Mouse (Mus musculus) neural tube, embryonic 14.5 days (tissue): ENCODE data around the gene Sv2a. TPM values are rescaled to one million over a fixed set of nuclear protein-coding genes. Genes with fewer than 3 reads are reported as not detected.
"Not testable (repeated sequence)": the region's sequence is repeated elsewhere in the genome, so short reads cannot be mapped to it uniquely, and the experiment has no call there.

Source experiments
- ATAC-seq: fragments of 200-750 bp; cut with Nextera tagmentation; 2 replicates; pipeline ENCODE4 v1.8.0; 2017; ENCODE audit warnings: low read depth, mild to moderate bottlenecking, moderate TSS enrichment, moderate library complexity
- H3K27ac ChIP-seq: fragments of 300-500 bp; sonication (generic); 2 replicates; pipeline ENCODE4 v1.5.1; 2014; ENCODE audit warnings: low read depth, mild to moderate bottlenecking, control low read depth, low read length, moderate library complexity, mixed read lengths
- H3K27me3 ChIP-seq: fragments of 300-500 bp; sonication (generic); 2 replicates; pipeline ENCODE4 v1.6.1; 2014; ENCODE audit warnings: low read length; ENCODE audit not compliant: control insufficient read depth, insufficient read depth
- H3K36me3 ChIP-seq: fragments of 300-500 bp; sonication (generic); 2 replicates; pipeline ENCODE4 v1.6.1; 2014; ENCODE audit warnings: low read length, mixed read lengths; ENCODE audit not compliant: control insufficient read depth, insufficient read depth
- H3K4me1 ChIP-seq: fragments of 300-500 bp; sonication (generic); 2 replicates; pipeline ENCODE4 v1.6.1; 2014; ENCODE audit warnings: low read length; ENCODE audit not compliant: control insufficient read depth, insufficient read depth
- H3K4me2 ChIP-seq: fragments of 300-500 bp; sonication (generic); 2 replicates; pipeline ENCODE4 v1.6.1; 2014; ENCODE audit warnings: mild to moderate bottlenecking, low read depth, low read length, control low read depth
- H3K4me3 ChIP-seq: fragments of 300-500 bp; sonication (generic); 2 replicates; pipeline ENCODE4 v1.5.1; 2014; ENCODE audit warnings: low read depth, low read length, control low read depth, mixed read lengths
- H3K9ac ChIP-seq: fragments of 300-500 bp; sonication (generic); replicated peaks from 2 replicates; pipeline ENCODE4 v1.6.1; 2014; ENCODE audit warnings: low read depth, mild to moderate bottlenecking, control low read depth, low read length, mixed read lengths
- H3K9me3 ChIP-seq: fragments of 300-500 bp; sonication (generic); 2 replicates; pipeline ENCODE4 v1.6.1; 2016; ENCODE audit warnings: low read length; ENCODE audit not compliant: control insufficient read depth
- WGBS: fragments of 180-500 bp; shearing (Covaris S2); extraction: QIAGEN DNeasy Blood & Tissue Kit; methylation state at CpG from one replicate; pipeline ENCODE4 v1.1.7; 2014; 5-methylcytosine and 5-hydroxymethylcytosine counted together
- polyA plus RNA-seq: library from polyadenylated mRNA; unstranded; fragments of >200 nt; fragmentation: Nextera tagmentation; extraction: Ambion mirVana; gene quantifications from 2 replicates; pipeline ENCODE4 v1.2.1, GENCODE M21; 2014

The Sv2a gene
- polyA plus RNA-seq, 1 experiment from 2014 or later, result 91.7 TPM

DNA sequence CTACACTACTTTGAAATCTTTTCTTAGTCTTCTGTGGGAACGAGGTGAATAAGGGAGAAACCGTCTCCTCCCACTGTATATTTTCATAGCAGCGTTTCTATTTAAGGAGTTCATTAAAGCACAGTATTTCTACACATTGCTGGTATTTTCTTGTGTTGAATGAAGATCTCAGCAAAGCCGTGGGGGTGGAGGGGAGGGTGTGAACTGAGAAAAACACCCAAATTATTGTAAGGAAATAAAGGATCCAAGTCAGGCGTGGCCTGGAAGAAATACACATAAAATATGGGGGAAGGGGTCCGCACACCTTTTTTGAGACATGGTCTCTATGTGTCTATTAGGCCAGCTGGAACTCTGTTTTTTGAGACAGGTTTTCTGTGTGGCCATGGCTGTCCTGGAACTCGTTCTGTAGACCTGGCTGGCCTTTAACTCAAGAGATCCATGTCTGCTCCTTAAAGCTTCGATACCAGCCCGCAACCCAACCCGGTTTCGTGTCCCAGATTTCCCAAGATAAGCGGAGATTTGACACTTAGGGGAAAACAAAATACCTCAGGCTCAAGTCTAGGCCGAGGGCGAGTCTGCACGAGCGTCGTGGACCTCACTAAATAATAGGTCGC, 9.3 kb upstream of the Sv2a start:
- peak overlapping the region; percentile 86 for H3K9ac ChIP-seq
- peaks cover 8% of the 10 kb centered on the region for H3K36me3 ChIP-seq
- ATAC-seq, result no peak
- peak overlapping the region; percentile 97 for H3K4me2 ChIP-seq
- peak overlapping the region; percentile 89 for H3K4me3 ChIP-seq
- peak overlapping the region; percentile 99 for H3K27ac ChIP-seq
- H3K4me1 ChIP-seq, result peaks cover 21% of the 10 kb centered on the region
- H3K9me3 ChIP-seq, result no peaks in the 10 kb centered on the region
- H3K27me3 ChIP-seq, result no peaks in the 10 kb centered on the region
- WGBS, result 22% methylated on average over 18 of the region's 18 CpGs

GRCm38 (mm10) chr3:96172197-96173178, 8.5 kb upstream of the Sv2a start, which contains the start of gene Sf3b4:
Sf3b4 (plus strand) TSS chr3:96172332.
- Histone ChIP-seq H3K36me3 (peaks cover 10% of the 10 kb centered on the region), H3K4me2 (peak within 1 kb of the TSS; percentile 97), H3K4me3 (peak within 1 kb of the TSS; percentile 89), H3K9me3 (no peaks in the 10 kb centered on the region), H3K27ac (peak within 1 kb of the TSS; percentile 99), H3K9ac (peak within 1 kb of the TSS; percentile 86), H3K27me3 (no peaks in the 10 kb centered on the region), H3K4me1 (peaks cover 21% of the 10 kb centered on the region)
- peak; percentile 95 for ATAC-seq
- under 1% methylated on average over 58 of the region's 58 CpGs for WGBS

DNA sequence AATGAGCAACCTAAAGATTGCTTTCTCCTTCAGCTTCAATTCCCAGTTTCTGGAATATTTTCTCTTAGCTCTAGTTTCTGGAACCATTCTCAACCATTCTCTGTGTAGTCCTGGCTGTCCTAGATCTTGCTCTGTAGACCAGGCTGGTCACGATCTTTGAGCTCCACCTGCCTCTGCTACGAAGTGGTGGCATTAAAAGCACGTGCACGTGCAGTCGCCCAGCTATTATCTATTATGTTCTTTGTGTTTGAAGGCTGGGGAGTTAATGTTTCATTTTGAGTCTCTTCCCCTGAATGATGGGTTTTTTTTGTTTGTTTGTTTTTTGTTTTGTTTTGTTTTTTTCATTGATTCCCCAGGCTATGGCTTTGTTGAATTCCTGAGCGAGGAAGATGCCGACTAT, 7.8 kb upstream of the Sv2a start:
- peak overlapping the region; percentile 89 for H3K4me3 ChIP-seq
- H3K9me3 ChIP-seq, result no peaks in the 10 kb centered on the region
- peak overlapping the region; percentile 86 for H3K9ac ChIP-seq
- peaks cover 21% of the 10 kb centered on the region for H3K4me1 ChIP-seq
- no peak for ATAC-seq
- H3K4me2 ChIP-seq, result peak overlapping the region; percentile 97
- WGBS, result 39% methylated on average over 7 of the region's 7 CpGs
- peaks cover 17% of the 10 kb centered on the region for H3K36me3 ChIP-seq
- H3K27me3 ChIP-seq, result no peaks in the 10 kb centered on the region
- H3K27ac ChIP-seq, result no peak overlapping the region

- H3K4me3 ChIP-seq, ATAC-seq, H3K27ac ChIP-seq, H3K4me2 ChIP-seq, H3K9me3 ChIP-seq, H3K9ac ChIP-seq, H3K27me3 ChIP-seq: not testable (repeated sequence)
- H3K4me1 ChIP-seq, result peaks cover 21% of the 10 kb centered on the region
- H3K36me3 ChIP-seq, result peaks cover 20% of the 10 kb centered on the region
- 94% methylated on average over 4 of the region's 4 CpGs for WGBS
Observed at GRCm38 (mm10) chr3:96174042-96174441, 6.9 kb upstream of the Sv2a start.

DNA sequence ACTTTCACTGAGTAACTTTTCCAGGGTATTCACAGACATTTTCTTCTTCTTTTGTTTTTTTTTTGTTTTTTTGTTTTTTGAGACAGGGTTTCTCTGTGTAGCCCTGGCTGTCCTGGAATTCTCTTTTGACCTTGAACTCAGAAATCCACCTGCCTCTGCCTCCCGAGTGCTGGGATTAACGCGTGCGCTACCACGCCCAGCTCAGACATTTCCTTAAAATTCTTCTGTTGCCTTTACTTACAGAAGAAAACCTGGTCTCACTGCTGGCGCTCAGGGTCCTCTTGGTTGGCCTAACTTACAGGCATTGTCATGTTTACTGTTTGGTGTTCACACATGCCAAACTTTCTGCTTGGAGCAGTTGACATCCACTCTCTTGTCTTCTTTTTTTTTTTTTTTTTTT, 5.7 kb upstream of the Sv2a start:
- no peak overlapping the region for H3K4me3 ChIP-seq
- no peak overlapping the region for H3K4me2 ChIP-seq
- no peak overlapping the region for H3K9ac ChIP-seq
- H3K27me3 ChIP-seq, result no peaks in the 10 kb centered on the region
- no peaks in the 10 kb centered on the region for H3K9me3 ChIP-seq
- peaks cover 20% of the 10 kb centered on the region for H3K36me3 ChIP-seq
- no peak overlapping the region for H3K27ac ChIP-seq
- ATAC-seq, result no peak
- peaks cover 19% of the 10 kb centered on the region for H3K4me1 ChIP-seq
- 97% methylated on average over 6 of the region's 6 CpGs for WGBS

DNA sequence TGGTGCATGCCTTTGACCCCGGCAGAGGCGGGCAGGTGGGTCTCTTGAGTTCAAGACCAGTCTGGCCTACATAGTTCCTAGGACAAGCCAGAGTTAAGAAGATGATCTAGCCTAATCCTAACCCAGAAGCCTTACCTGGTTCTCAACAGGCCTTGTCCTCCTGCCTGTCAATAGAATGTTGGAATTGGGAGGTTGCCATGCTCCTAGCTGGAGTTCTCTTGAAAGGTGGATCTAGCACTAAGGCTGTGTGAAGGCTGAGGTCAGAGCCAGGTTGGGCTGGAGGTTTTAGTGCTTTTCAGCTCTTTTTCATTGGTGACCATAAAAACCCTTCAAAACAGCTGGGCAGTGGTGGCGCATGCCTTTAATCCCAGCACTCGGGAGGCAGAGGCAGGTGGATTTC, 2.5 kb upstream of the Sv2a start:
- peaks cover 20% of the 10 kb centered on the region for H3K36me3 ChIP-seq
- 90% methylated on average over 4 of the region's 4 CpGs for WGBS

DNA sequence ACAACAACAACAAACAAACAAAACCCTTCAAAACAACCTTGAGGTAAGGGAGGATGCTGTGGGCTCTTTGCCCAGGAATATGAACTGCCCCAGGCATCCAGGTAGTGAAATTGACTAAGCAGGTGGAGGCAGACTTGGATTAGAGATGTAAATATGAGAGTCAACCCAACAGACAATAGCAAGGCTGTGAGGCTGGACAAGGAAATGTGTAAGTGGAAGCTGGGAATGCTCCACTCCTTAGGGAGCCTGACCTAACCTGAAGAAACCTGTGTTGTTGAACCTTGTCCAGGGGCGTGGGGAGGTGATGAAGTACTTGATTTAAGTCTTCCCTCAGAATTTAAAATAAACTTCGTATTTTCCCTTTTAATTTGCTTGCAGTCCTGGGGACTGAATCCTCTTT, 2.0 kb upstream of the Sv2a start:
- Histone ChIP-seq H3K4me1 (peaks cover 17% of the 10 kb centered on the region), H3K27me3 (no peaks in the 10 kb centered on the region), H3K27ac (no peak overlapping the region), H3K36me3 (peaks cover 20% of the 10 kb centered on the region), H3K4me2 (no peak overlapping the region), H3K9me3 (no peaks in the 10 kb centered on the region), H3K9ac (no peak overlapping the region), H3K4me3 (no peak overlapping the region)
- no peak for ATAC-seq
- WGBS, result 81% methylated on average over 2 of the region's 2 CpGs

More for the DNA sequence above, 2.5 kb upstream of the Sv2a start:
- Histone ChIP-seq H3K9me3 (no peaks in the 10 kb centered on the region), H3K4me3 (no peak overlapping the region), H3K27ac (no peak overlapping the region), H3K9ac (no peak overlapping the region), H3K4me2 (no peak overlapping the region), H3K27me3 (no peaks in the 10 kb centered on the region), H3K4me1 (peaks cover 17% of the 10 kb centered on the region)
- no peak for ATAC-seq

DNA sequence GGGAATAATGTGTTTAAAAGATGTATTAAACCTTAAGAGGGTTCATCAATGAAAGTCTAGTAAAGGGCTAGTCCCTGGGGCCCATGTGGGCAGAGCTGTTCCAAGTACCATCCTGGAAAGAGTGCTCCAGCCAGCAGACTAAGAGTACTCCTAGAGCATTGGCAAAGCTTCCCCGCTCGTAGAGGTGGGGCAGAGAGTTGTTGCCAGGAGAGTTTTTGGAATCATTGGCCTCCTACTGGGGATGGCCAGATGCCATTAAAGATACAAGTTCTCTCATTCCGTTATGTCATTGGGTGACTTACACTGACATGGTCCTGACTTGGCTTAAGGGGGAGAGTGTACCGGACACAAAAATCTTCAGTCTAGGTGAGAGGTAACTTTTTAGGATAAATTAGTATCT, 1.4 kb upstream of the Sv2a start:
- no peak for ATAC-seq
- peaks cover 20% of the 10 kb centered on the region for H3K36me3 ChIP-seq
- H3K9me3 ChIP-seq, result no peaks in the 10 kb centered on the region
- no peaks in the 10 kb centered on the region for H3K27me3 ChIP-seq
- peaks cover 17% of the 10 kb centered on the region for H3K4me1 ChIP-seq
- no peak overlapping the region for H3K27ac ChIP-seq
- no peak overlapping the region for H3K9ac ChIP-seq
- H3K4me3 ChIP-seq, result no peak overlapping the region
- 59% methylated on average over 4 of the region's 4 CpGs for WGBS
- H3K4me2 ChIP-seq, result no peak overlapping the region
